Mouse (Mus musculus) ES-Bruce4 (cell line): ENCODE data around the gene Efcab3.

Experiments used
- CTCF ChIP-seq: IDR thresholded peaks from one replicate; pipeline ENCODE4 v1.8.1; 2011; ENCODE audit warnings: low read depth, low read length
- EP300 ChIP-seq: IDR thresholded peaks from 2 replicates; pipeline ENCODE4 v1.6.1; 2011; ENCODE audit warnings: low read depth, low read length; ENCODE audit not compliant: insufficient read depth
- POLR2A ChIP-seq: IDR thresholded peaks from one replicate; pipeline ENCODE4 v1.8.1; 2011; ENCODE audit warnings: low read length; ENCODE audit not compliant: insufficient read depth

DNA sequence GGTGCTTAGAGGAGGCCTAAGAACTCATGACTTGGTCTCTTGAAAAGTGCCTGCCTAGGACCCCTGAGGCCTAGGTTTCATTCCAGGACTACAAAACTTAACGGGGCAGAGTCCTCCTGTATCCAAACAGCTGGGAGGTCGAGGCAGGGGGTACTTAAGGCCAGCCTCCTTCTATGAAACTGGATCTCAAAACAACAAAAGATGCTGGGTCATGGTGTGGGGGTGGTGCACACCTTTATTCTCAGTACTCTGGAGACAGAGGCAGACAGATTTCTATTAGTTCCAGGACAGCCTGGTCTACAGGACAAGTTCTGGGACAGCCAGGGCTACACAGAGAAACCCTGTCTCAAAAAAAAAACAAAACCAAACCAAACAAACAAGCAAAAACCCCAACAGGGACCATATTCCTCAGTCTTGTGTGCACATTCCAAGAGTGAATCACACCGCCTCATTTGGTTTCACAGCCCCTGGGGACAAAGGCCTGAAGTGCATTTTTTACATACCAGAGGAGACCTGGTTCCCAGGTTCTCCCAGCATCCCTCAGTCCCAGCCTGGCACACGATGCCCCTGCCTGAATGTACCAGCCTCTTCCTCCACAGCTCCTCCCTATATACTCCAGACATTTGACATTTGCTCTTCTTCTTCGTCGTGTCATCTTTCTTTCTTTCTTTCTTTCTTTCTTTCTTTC, 96.4 kb downstream of the Efcab3 start:
- TF ChIP-seq CTCF = no peak
- TF ChIP-seq POLR2A = no peak
- 0 out of 2 replicates have a peak, but pooled peaks have one; percentile 55 for TF ChIP-seq EP300
